Comparison of ENCODE assay signal across 24 mouse cellular contexts in genomic region chr5:73284046-73284445, GRCm38 (mm10).
"Had no signal": no experiment of that assay in that cellular context is flagged by ENCODE, and none has a peak within 500 bp of the region (broad histone marks: within the 10 kb centered on the region; RNA-seq: fewer than 3 reads in every experiment).

No protein-coding gene starts in this region.

- H3K4me3 ChIP-seq: heart, embryonic 12.5 days; hindbrain, embryonic 13.5 days; hindbrain, embryonic 15.5 days; intestine, embryonic 15.5 days; kidney, embryonic 15.5 days; limb, embryonic 10.5 days; limb, embryonic 12.5 days; liver, embryonic 13.5 days had no signal

- H3K4me1 ChIP-seq: hindbrain, embryonic 13.5 days had no signal

- H3K36me3 ChIP-seq: heart, embryonic 12.5 days; hindbrain, embryonic 13.5 days; hindbrain, embryonic 15.5 days; intestine, embryonic 15.5 days; kidney, embryonic 15.5 days; limb, embryonic 10.5 days; limb, embryonic 12.5 days; liver, embryonic 13.5 days had no signal

- ATAC-seq: forebrain, postnatal 0 days; hindbrain, postnatal 0 days; intestine, embryonic 15.5 days had no signal

- H3K9ac ChIP-seq: forebrain, postnatal 0 days; heart, embryonic 12.5 days; hindbrain, embryonic 13.5 days; hindbrain, embryonic 15.5 days; intestine, embryonic 15.5 days; kidney, embryonic 15.5 days; limb, embryonic 12.5 days; liver, embryonic 13.5 days had no signal

- H3K27ac ChIP-seq: hindbrain, embryonic 13.5 days; hindbrain, embryonic 15.5 days; hindbrain, postnatal 0 days; intestine, embryonic 15.5 days; kidney, embryonic 15.5 days; kidney, postnatal 0 days; limb, embryonic 10.5 days; limb, embryonic 12.5 days; liver, embryonic 13.5 days had no signal

- H3K9me3 ChIP-seq: heart, embryonic 12.5 days; hindbrain, embryonic 13.5 days; hindbrain, embryonic 15.5 days; intestine, embryonic 15.5 days; kidney, embryonic 15.5 days; limb, embryonic 10.5 days; limb, embryonic 12.5 days; liver, embryonic 13.5 days had no signal

- DNase-seq: forebrain, postnatal 0 days; gastrocnemius, postnatal 14 days; gastrocnemius, postnatal 36 days; heart, adult 18-20 months; heart, postnatal 10 days; heart, postnatal 36 days; kidney, adult 11 months; kidney, adult 2 months; kidney, adult 9 months; kidney, postnatal 14 days; kidney, postnatal 36 days; layer of hippocampus, adult 9-11 months; layer of hippocampus, postnatal 36 days; liver; liver, embryonic 13.5 days had no signal

- H3K27me3 ChIP-seq: heart, embryonic 12.5 days; hindbrain, embryonic 13.5 days; hindbrain, embryonic 15.5 days; intestine, embryonic 15.5 days; kidney, embryonic 15.5 days; limb, embryonic 12.5 days; liver, embryonic 13.5 days had no signal
